Comparison of ENCODE assay signal across 8 mouse cellular contexts in genomic region chr19:22337468-22337867, GRCm38 (mm10).
DNase-seq lines count a peak whose midpoint lies in the region; ATAC-seq and TF ChIP-seq lines count a peak whose summit lies in the region.

No protein-coding gene starts in this region.

- no peak overlapping the region for H3K9ac ChIP-seq in ES-E14 (ENCODE audit: insufficient read depth, low read depth, low read length, poor library complexity, severe bottlenecking)
- H3K9ac ChIP-seq in midbrain, embryonic 16.5 days (ENCODE audit: low read depth, low read length) = no peak overlapping the region

- H3K9me3 ChIP-seq in ES-E14 (ENCODE audit: control insufficient read depth, insufficient read depth, low read depth, low read length) = no peaks in the 10 kb centered on the region
- H3K9me3 ChIP-seq in midbrain, embryonic 16.5 days (replicated peaks; ENCODE audit: control insufficient read depth, low read length, poor library complexity, severe bottlenecking) = no peaks in the 10 kb centered on the region

- no peak overlapping the region for H3K27ac ChIP-seq in ES-E14 (ENCODE audit: insufficient read depth, low read depth, low read length, poor library complexity, severe bottlenecking)
- no peak overlapping the region for H3K27ac ChIP-seq in midbrain, embryonic 16.5 days (ENCODE audit: low read length)

- no peak overlapping the region for H3K4me3 ChIP-seq in ES-E14 (ENCODE audit: insufficient read depth in 1 of 2, low read depth in 1 of 2, low read length in 2 of 2, poor library complexity in 1 of 2, severe bottlenecking in 1 of 2)
- no peak overlapping the region for H3K4me3 ChIP-seq in midbrain, embryonic 16.5 days (ENCODE audit: low read depth, low read length)

- DNase-seq in heart, adult 18-20 months = peak; percentile 37 to 69
- no peak for DNase-seq in heart, postnatal 25 days (ENCODE audit: low spot score)
- DNase-seq in ES-E14 (ENCODE audit: low read depth, low spot score) = peak; percentile 62
- DNase-seq in cerebellum, adult 8-10 months = peak; percentile 73
- peak; percentile 25 for DNase-seq in gastrocnemius, postnatal 14 days
- DNase-seq in layer of hippocampus, adult 9-10 months (ENCODE audit: low spot score) = peak; percentile 11

- H3K36me3 ChIP-seq in ES-E14 (ENCODE audit: control insufficient read depth, insufficient read depth, low read length, poor library complexity, severe bottlenecking) = no peaks in the 10 kb centered on the region
- H3K36me3 ChIP-seq in midbrain, embryonic 16.5 days (ENCODE audit: control insufficient read depth, insufficient read depth, low read length) = no peaks in the 10 kb centered on the region

- ATAC-seq in midbrain, embryonic 16.5 days = peak; percentile 57; the same call in 1 of the 2 replicates
- ATAC-seq in inflammation-experienced regulatory T-cells, adult 6 months = no peak

- no peaks in the 10 kb centered on the region for H3K4me1 ChIP-seq in ES-E14 (ENCODE audit: control insufficient read depth in 2 of 2, insufficient read depth in 2 of 2, low read length in 2 of 2, poor library complexity in 1 of 2)
- H3K4me1 ChIP-seq in midbrain, embryonic 16.5 days (ENCODE audit: control insufficient read depth, insufficient read depth, low read length) = peaks cover 3% of the 10 kb centered on the region; the same call in 1 of the 2 replicates

- in situ Hi-C loops in ES-E14 (cut with MboI; ENCODE audit: low sequenced_read_pairs in 2 of 2, unreplicated experiment in 2 of 2) = loop anchor here in 1 of 2 experiments (25.0 kb wide), 1 partner anchor 550 kb away; no protein-coding TSS in a partner anchor

- intact Hi-C loops in heart, postnatal 25 days (cut with DNase I) = loop anchor here (1.0 to 5.0 kb wide), 3 partner anchors 215 to 546 kb away; no protein-coding TSS in a partner anchor
- intact Hi-C loops in gastrocnemius, postnatal 14 days (cut with DNase I; ENCODE audit: low total_unique reads) = loop anchor here (5.0 to 10.0 kb wide), 2 partner anchors 297 to 550 kb away; no protein-coding TSS in a partner anchor

- H3K4me2 ChIP-seq in midbrain, embryonic 16.5 days (ENCODE audit: low read length) = no peak overlapping the region

- 15% methylated on average over 5 of the region's 5 CpGs for WGBS in midbrain, embryonic 16.5 days

- no peaks in the 10 kb centered on the region for H3K27me3 ChIP-seq in midbrain, embryonic 16.5 days (ENCODE audit: control insufficient read depth, insufficient read depth, low read depth, low read length)

TF ChIP-seq in ES-E14, 5 proteins besides CTCF, POLR2A, EP300 and RAD21:
- no peak for TF ChIP-seq ZNF384 (IDR thresholded peaks at IDR 0.05; ENCODE audit: low read depth, low read length)
- TF ChIP-seq ZC3H11A (IDR thresholded peaks at IDR 0.05; ENCODE audit: borderline replicate concordance, low read depth, low read length) = peak; percentile 95
TF ChIP-seq in ES-E14: peak in this region for 1.
